Mouse (Mus musculus): ENCODE results near the gene Hhat. TPM values are rescaled to one million over a fixed set of nuclear protein-coding genes. Genes with fewer than 3 reads are reported as not detected.

The Hhat gene
- polyA plus RNA-seq, 1 experiment from 2014 or later: 4.4 TPM

GRCm38 (mm10) chr1:192797011-192797274 lies 25.9 kb upstream of the Hhat start:
- 33% methylated on average over 3 of the region's 3 CpGs for WGBS
- peak overlapping the region; percentile 79 for H3K27ac ChIP-seq
- peaks cover 5% of the 10 kb centered on the region; the same call in 1 of the 2 replicates for H3K27me3 ChIP-seq
- no peak overlapping the region for H3K4me3 ChIP-seq (replicated peaks)
- peak overlapping the region; percentile 21; the same call in 1 of the 2 replicates for H3K4me2 ChIP-seq
- H3K36me3 ChIP-seq (replicated peaks): no peaks in the 10 kb centered on the region
- H3K9me3 ChIP-seq: no peaks in the 10 kb centered on the region
- H3K4me1 ChIP-seq: peaks cover 35% of the 10 kb centered on the region
- H3K9ac ChIP-seq: no peak overlapping the region
- 0 out of 2 replicates have a peak, but pooled peaks have one; percentile 9 for ATAC-seq (ENCODE audit: low FRiP score)

GRCm38 (mm10) chr1:192796201-192797010 lies 25.4 kb upstream of the Hhat start:
- H3K9me3 ChIP-seq: no peaks in the 10 kb centered on the region
- H3K4me2 ChIP-seq: peak overlapping the region; percentile 21
- 6% methylated on average over 14 of the region's 21 CpGs for WGBS
- H3K27me3 ChIP-seq: peaks cover 5% of the 10 kb centered on the region; the same call in 1 of the 2 replicates
- H3K4me1 ChIP-seq: peaks cover 41% of the 10 kb centered on the region
- H3K36me3 ChIP-seq (replicated peaks): no peaks in the 10 kb centered on the region
- peak; percentile 24; the same call in 1 of the 2 replicates for ATAC-seq (ENCODE audit: low FRiP score)
- H3K4me3 ChIP-seq (replicated peaks): no peak overlapping the region
- no peak overlapping the region for H3K9ac ChIP-seq
- H3K27ac ChIP-seq: peak overlapping the region; percentile 79

GRCm38 (mm10) chr1:192794957-192795745 lies 24.1 kb upstream of the Hhat start:
- no peaks in the 10 kb centered on the region for H3K36me3 ChIP-seq (replicated peaks)
- H3K9me3 ChIP-seq: no peaks in the 10 kb centered on the region
- WGBS: 58% methylated on average over 9 of the region's 9 CpGs
- H3K27me3 ChIP-seq: peaks cover 5% of the 10 kb centered on the region; the same call in 1 of the 2 replicates
- no peak for ATAC-seq (ENCODE audit: low FRiP score)
- H3K4me3 ChIP-seq (replicated peaks): no peak overlapping the region
- H3K4me1 ChIP-seq: peaks cover 44% of the 10 kb centered on the region
- no peak overlapping the region; the same call in 1 of the 2 replicates for H3K27ac ChIP-seq
- H3K9ac ChIP-seq: no peak overlapping the region
- H3K4me2 ChIP-seq: no peak overlapping the region

DNA sequence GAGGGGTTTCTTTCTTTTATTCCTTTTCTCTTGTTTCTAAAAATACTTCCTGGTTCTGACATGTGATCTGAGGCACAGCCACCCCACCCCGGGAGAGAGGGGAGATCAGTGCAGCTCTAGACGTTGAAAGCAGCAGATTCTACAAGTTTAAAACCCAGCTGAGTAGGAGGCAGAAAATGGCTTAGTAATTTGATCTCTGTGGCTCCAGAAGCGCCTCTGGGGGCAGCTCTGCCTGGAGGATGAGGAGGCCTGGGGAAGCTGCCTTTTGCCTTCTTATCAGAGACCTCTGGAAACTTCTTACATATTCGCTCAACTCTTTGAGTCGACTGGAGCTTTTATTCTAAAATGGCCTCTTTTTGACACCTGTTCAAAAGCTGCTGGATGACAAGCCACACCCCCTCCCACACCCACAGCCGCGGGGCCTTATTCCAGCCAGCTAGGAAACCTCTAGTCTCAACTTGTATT lies 20.9 kb upstream of the Hhat start:
- WGBS: 9% methylated on average over 7 of the region's 7 CpGs
- no peak overlapping the region for H3K4me3 ChIP-seq (replicated peaks)
- no peaks in the 10 kb centered on the region for H3K9me3 ChIP-seq
- no peaks in the 10 kb centered on the region for H3K36me3 ChIP-seq (replicated peaks)
- 0 out of 2 replicates have a peak overlapping the region, but pooled peaks have one; percentile 25 for H3K27ac ChIP-seq
- no peak for ATAC-seq (ENCODE audit: low FRiP score)
- peaks cover 22% of the 10 kb centered on the region for H3K4me1 ChIP-seq
- 0 out of 2 replicates have a peak, but pooled peaks cover 5% of the 10 kb centered on the region for H3K27me3 ChIP-seq
- no peak overlapping the region for H3K9ac ChIP-seq
- no peak overlapping the region for H3K4me2 ChIP-seq

DNA sequence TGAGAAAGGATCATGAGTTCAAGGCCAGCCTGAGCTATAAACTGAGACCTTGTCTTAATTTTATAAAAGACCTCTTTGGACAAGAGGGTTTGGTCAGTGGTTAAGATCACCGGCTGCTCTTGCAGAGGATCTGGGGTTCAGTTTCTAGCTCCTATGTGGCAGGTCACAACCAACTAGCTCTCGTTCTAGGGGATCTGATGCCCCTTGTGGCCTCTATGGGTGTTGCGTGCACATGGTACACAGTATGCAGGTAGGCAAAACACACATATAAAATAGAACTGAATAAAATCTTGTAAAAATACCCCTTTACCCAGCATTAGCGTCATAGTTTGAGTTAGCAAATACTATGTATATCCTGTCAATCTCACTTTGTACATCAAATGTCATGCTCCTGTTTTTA lies 19.4 kb upstream of the Hhat start:
- H3K36me3 ChIP-seq (replicated peaks): no peaks in the 10 kb centered on the region
- H3K4me3 ChIP-seq (replicated peaks): no peak overlapping the region
- H3K9me3 ChIP-seq: no peaks in the 10 kb centered on the region
- no peak overlapping the region for H3K9ac ChIP-seq
- 0 out of 2 replicates have a peak, but pooled peaks cover 5% of the 10 kb centered on the region for H3K27me3 ChIP-seq
- WGBS: 80% methylated on average over 4 of the region's 4 CpGs
- no peak; the same call in 1 of the 2 replicates for ATAC-seq (ENCODE audit: low FRiP score)
- H3K4me1 ChIP-seq: peaks cover 18% of the 10 kb centered on the region
- H3K27ac ChIP-seq: no peak overlapping the region
- no peak overlapping the region for H3K4me2 ChIP-seq

GRCm38 (mm10) chr1:192789828-192790227 lies 18.8 kb upstream of the Hhat start:
- no peaks in the 10 kb centered on the region for H3K9me3 ChIP-seq
- peaks cover 24% of the 10 kb centered on the region for H3K4me1 ChIP-seq
- no peak for ATAC-seq (ENCODE audit: low FRiP score)

GRCm38 (mm10) chr1:192789111-192789522 lies 18.1 kb upstream of the Hhat start:
- Histone ChIP-seq H3K36me3 (replicated peaks) (no peaks in the 10 kb centered on the region), H3K27me3 (0 out of 2 replicates have a peak, but pooled peaks cover 5% of the 10 kb centered on the region), H3K4me3 (replicated peaks) (no peak overlapping the region), H3K4me1 (peaks cover 25% of the 10 kb centered on the region), H3K27ac (peak overlapping the region; percentile 54; the same call in 1 of the 2 replicates), H3K9me3 (no peaks in the 10 kb centered on the region), H3K4me2 (no peak overlapping the region), H3K9ac (no peak overlapping the region)
- WGBS: 85% methylated on average over 10 of the region's 10 CpGs
- no peak for ATAC-seq (ENCODE audit: low FRiP score)

More at GRCm38 (mm10) chr1:192789828-192790227, 18.8 kb upstream of the Hhat start:
- Histone ChIP-seq H3K9ac (no peak overlapping the region), H3K27ac (no peak overlapping the region), H3K4me3 (replicated peaks) (no peak overlapping the region), H3K4me2 (no peak overlapping the region), H3K36me3 (replicated peaks) (no peaks in the 10 kb centered on the region), H3K27me3 (0 out of 2 replicates have a peak, but pooled peaks cover 5% of the 10 kb centered on the region)
- 73% methylated on average over 11 of the region's 11 CpGs for WGBS

DNA sequence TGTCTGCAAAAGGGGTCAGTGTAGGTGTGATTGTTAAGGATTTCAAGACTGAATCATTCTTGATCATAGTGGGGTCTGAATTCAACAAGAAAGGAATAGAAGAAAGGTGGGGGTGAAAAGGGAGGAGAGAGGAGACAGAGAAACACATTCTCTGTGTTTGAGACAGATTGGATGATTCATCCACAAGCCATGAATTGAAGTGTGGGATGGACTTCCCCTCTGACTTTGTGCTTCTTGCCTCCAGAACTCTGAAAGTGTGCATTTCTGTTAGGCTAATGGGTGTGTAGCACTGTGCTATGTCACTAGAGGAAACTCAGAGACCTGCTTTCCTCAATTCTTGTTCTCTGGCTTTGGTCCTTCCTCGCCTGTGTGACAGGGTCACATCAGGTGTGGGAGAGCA lies 15.2 kb upstream of the Hhat start:
- H3K36me3 ChIP-seq (replicated peaks): no peaks in the 10 kb centered on the region
- WGBS: 86% methylated on average over 1 of the region's 1 CpGs
- H3K4me2 ChIP-seq: no peak overlapping the region
- H3K4me3 ChIP-seq (replicated peaks): no peak overlapping the region
- H3K4me1 ChIP-seq: peaks cover 15% of the 10 kb centered on the region
- no peak overlapping the region for H3K27ac ChIP-seq
- H3K9ac ChIP-seq: no peak overlapping the region
- H3K9me3 ChIP-seq: no peaks in the 10 kb centered on the region
- peaks cover 7% of the 10 kb centered on the region; the same call in 1 of the 2 replicates for H3K27me3 ChIP-seq
- ATAC-seq (ENCODE audit: low FRiP score): no peak

DNA sequence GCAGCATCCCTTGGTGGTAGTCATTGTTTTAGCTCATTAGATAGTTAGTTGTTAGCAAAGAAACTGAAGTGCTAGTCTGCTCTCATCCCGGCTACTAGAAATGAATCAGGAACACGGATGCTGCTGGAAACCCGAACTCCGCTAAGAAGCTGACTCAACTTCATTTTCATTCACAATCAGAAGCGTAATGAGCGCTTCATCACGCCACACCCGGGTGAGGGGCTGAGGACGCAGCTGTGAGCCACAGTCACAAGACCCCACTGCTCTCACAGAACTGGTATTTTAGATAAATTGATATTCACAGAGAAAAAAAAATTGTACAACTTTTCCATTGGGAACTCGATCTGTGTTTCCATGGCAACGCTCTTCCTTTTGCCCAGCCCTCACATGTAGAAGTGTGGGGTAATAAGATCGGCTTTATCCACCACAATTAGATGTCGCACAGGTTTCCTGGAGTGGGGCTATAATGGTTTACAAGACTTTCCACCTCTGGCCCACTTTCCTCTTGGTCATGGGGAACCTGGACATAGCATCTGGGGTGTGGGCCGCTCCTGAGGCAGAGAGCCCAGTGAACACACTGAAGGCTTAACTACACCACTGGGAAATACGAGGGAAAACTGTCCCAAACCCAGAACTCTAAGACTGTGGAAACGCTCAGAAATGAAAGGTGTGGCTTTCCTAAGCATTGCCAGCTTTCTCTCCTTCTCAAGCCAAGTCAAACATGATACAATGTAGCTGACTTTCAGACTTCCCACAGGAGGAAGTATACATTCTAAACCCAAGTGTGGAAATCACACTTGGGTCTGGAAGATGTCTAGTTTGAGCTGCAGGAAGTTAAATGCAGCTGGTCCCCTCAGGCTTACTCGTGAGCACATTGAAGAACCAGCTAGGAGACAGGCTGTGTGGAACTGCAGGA lies 14.3 kb upstream of the Hhat start:
- Histone ChIP-seq H3K9ac (no peak overlapping the region), H3K27ac (0 out of 2 replicates have a peak overlapping the region, but pooled peaks have one; percentile 14), H3K36me3 (replicated peaks) (no peaks in the 10 kb centered on the region), H3K9me3 (no peaks in the 10 kb centered on the region), H3K4me3 (replicated peaks) (no peak overlapping the region), H3K4me1 (peaks cover 13% of the 10 kb centered on the region), H3K4me2 (no peak overlapping the region), H3K27me3 (peaks cover 7% of the 10 kb centered on the region; the same call in 1 of the 2 replicates)
- peak; percentile 34; the same call in 1 of the 2 replicates for ATAC-seq (ENCODE audit: low FRiP score)
- WGBS: 64% methylated on average over 17 of the region's 17 CpGs

GRCm38 (mm10) chr1:192784374-192784773 lies 13.4 kb upstream of the Hhat start:
- no peak overlapping the region for H3K9ac ChIP-seq
- no peaks in the 10 kb centered on the region for H3K9me3 ChIP-seq
- H3K36me3 ChIP-seq (replicated peaks): no peaks in the 10 kb centered on the region
- H3K4me2 ChIP-seq: no peak overlapping the region
- H3K27ac ChIP-seq: 0 out of 2 replicates have a peak overlapping the region, but pooled peaks have one; percentile 36
- ATAC-seq (ENCODE audit: low FRiP score): peak; percentile 76
- peaks cover 7% of the 10 kb centered on the region; the same call in 1 of the 2 replicates for H3K27me3 ChIP-seq
- 29% methylated on average over 4 of the region's 4 CpGs for WGBS
- H3K4me1 ChIP-seq: peaks cover 13% of the 10 kb centered on the region
- no peak overlapping the region for H3K4me3 ChIP-seq (replicated peaks)

DNA sequence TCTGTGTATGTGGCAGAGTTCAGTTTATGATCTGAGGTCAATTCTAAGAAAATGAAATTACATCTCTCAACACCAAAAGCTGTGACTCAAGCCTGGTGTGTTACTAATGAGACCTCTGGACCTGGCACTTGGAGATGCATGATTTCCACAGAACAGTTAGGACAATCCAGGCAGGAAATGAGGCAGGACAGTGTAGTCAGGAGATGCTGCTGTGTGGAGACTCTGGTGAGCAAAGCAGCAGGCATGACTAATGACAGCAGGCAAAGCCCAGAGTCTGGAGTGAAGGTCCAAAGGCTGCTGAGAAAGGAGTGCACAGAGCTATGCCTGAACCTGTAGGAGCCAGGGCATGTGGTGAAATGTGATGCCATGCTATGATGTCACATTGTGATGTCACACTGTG lies 10.2 kb upstream of the Hhat start:
- H3K36me3 ChIP-seq (replicated peaks): no peaks in the 10 kb centered on the region
- H3K4me2 ChIP-seq: no peak overlapping the region
- no peak overlapping the region for H3K4me3 ChIP-seq (replicated peaks)
- H3K27ac ChIP-seq: no peak overlapping the region
- H3K9me3 ChIP-seq: no peaks in the 10 kb centered on the region
- peaks cover 13% of the 10 kb centered on the region for H3K4me1 ChIP-seq
- no peak overlapping the region for H3K9ac ChIP-seq
- H3K27me3 ChIP-seq: peaks cover 3% of the 10 kb centered on the region; the same call in 1 of the 2 replicates
- ATAC-seq (ENCODE audit: low FRiP score): no peak

All from forebrain, embryonic 12.5 days (tissue).